ENCODE assay signal across 8 mouse cellular contexts in genomic region chr19:4905979-4906794, GRCm38 (mm10). TPM values are rescaled to one million over a fixed set of nuclear protein-coding genes. Genes with fewer than 3 reads are reported as not detected.
DNase-seq lines count a peak whose midpoint lies in the region; ATAC-seq and TF ChIP-seq lines count a peak whose summit lies in the region.

Gene Bbs1, minus strand, starts transcription at chr19:4906628.

- intact Hi-C loops in heart, postnatal 10 days (cut with DNase I) = loop anchor here (5.0 kb wide), 2 partner anchors 149 to 279 kb away; partner anchors contain the start of genes Rbm4b and Rce1

- peaks cover 6% of the 10 kb centered on the region; the same call in 1 of the 2 replicates for H3K36me3 ChIP-seq in ES-Bruce4 (ENCODE audit: control insufficient read depth, insufficient read depth, low read length, poor library complexity, severe bottlenecking)
- peaks cover 60% of the 10 kb centered on the region for H3K36me3 ChIP-seq in forebrain, embryonic 13.5 days (ENCODE audit: poor library complexity, severe bottlenecking)
- peaks cover 8% of the 10 kb centered on the region; the same call in 1 of the 2 replicates for H3K36me3 ChIP-seq in liver, embryonic 16.5 days (ENCODE audit: control insufficient read depth, insufficient read depth)
- peaks cover 49% of the 10 kb centered on the region for H3K36me3 ChIP-seq in neural tube, embryonic 12.5 days
- H3K36me3 ChIP-seq in stomach, postnatal 0 days (ENCODE audit: control insufficient read depth, insufficient read depth, low read length) = peaks cover 17% of the 10 kb centered on the region

- peak within 1 kb of the TSS; percentile 90 for H3K4me3 ChIP-seq in ES-Bruce4 (ENCODE audit: low read depth, low read length)
- H3K4me3 ChIP-seq in forebrain, embryonic 13.5 days = peak within 1 kb of the TSS; percentile 63
- H3K4me3 ChIP-seq in liver, embryonic 16.5 days (ENCODE audit: low read depth, low read length) = peak within 1 kb of the TSS; percentile 70
- peak within 1 kb of the TSS; percentile 58 for H3K4me3 ChIP-seq in neural tube, embryonic 12.5 days
- peak within 1 kb of the TSS; percentile 66 for H3K4me3 ChIP-seq in stomach, postnatal 0 days (ENCODE audit: low read depth, low read length)

- H3K4me1 ChIP-seq in ES-Bruce4 (ENCODE audit: control insufficient read depth, insufficient read depth, low read length) = no peaks in the 10 kb centered on the region
- H3K4me1 ChIP-seq in forebrain, embryonic 13.5 days = peaks cover 16% of the 10 kb centered on the region
- H3K4me1 ChIP-seq in liver, embryonic 16.5 days (ENCODE audit: control insufficient read depth, low read depth, low read length) = peaks cover 3% of the 10 kb centered on the region; the same call in 1 of the 2 replicates
- H3K4me1 ChIP-seq in neural tube, embryonic 12.5 days = peaks cover 5% of the 10 kb centered on the region
- H3K4me1 ChIP-seq in stomach, postnatal 0 days (replicated peaks; ENCODE audit: control insufficient read depth, insufficient read depth) = 0 out of 2 replicates have a peak, but pooled peaks cover 2% of the 10 kb centered on the region

- peak; percentile 81 to 89 for DNase-seq in heart, postnatal 10 days
- DNase-seq in kidney, postnatal 4 days = peak; percentile 89 to 90
- peak; percentile 84 for DNase-seq in stomach, postnatal 0 days (ENCODE audit: low spot score)

- peak within 1 kb of the TSS; percentile 60 for H3K9ac ChIP-seq in ES-Bruce4 (ENCODE audit: low read depth, poor library complexity, severe bottlenecking)
- H3K9ac ChIP-seq in forebrain, embryonic 13.5 days = peak within 1 kb of the TSS; percentile 74
- peak within 1 kb of the TSS; percentile 55 for H3K9ac ChIP-seq in liver, embryonic 16.5 days (ENCODE audit: low read depth, low read length)
- peak within 1 kb of the TSS; percentile 48 for H3K9ac ChIP-seq in neural tube, embryonic 12.5 days
- peak within 1 kb of the TSS; percentile 67 for H3K9ac ChIP-seq in stomach, postnatal 0 days (ENCODE audit: low read length)

- no peak for TF ChIP-seq POLR2A in ES-Bruce4 (IDR thresholded peaks at IDR 0.05; ENCODE audit: insufficient read depth, low read length)

- no peaks in the 10 kb centered on the region for H3K27me3 ChIP-seq in ES-Bruce4 (ENCODE audit: control insufficient read depth, insufficient read depth, low read length, poor library complexity, severe bottlenecking)
- H3K27me3 ChIP-seq in forebrain, embryonic 13.5 days = no peaks in the 10 kb centered on the region
- H3K27me3 ChIP-seq in liver, embryonic 16.5 days (ENCODE audit: control insufficient read depth, insufficient read depth, low read depth, low read length) = no peaks in the 10 kb centered on the region
- H3K27me3 ChIP-seq in neural tube, embryonic 12.5 days (replicated peaks) = no peaks in the 10 kb centered on the region
- H3K27me3 ChIP-seq in stomach, postnatal 0 days (ENCODE audit: control insufficient read depth, insufficient read depth, low read length) = no peaks in the 10 kb centered on the region

- peak; percentile 49; the same call in 1 of the 2 replicates for ATAC-seq in cerebellum, adult (ENCODE audit: insufficient number of reproducible peaks, low FRiP score, low TSS enrichment)
- peak; percentile 88 for ATAC-seq in forebrain, embryonic 13.5 days
- ATAC-seq in liver, embryonic 16.5 days (ENCODE audit: low read depth) = peak; percentile 65; the same call in 1 of the 2 replicates
- ATAC-seq in neural tube, embryonic 12.5 days (ENCODE audit: low FRiP score, low read depth) = peak; percentile 58; the same call in 1 of the 2 replicates
- peak; percentile 64 for ATAC-seq in stomach, postnatal 0 days (ENCODE audit: low FRiP score, low TSS enrichment)

- no peak within 1 kb of the TSS for H3K27ac ChIP-seq in ES-Bruce4 (ENCODE audit: insufficient read depth, low read length)
- H3K27ac ChIP-seq in forebrain, embryonic 13.5 days = peak within 1 kb of the TSS; percentile 37
- no peak within 1 kb of the TSS for H3K27ac ChIP-seq in liver, embryonic 16.5 days (ENCODE audit: low read length)
- no peak within 1 kb of the TSS for H3K27ac ChIP-seq in neural tube, embryonic 12.5 days
- H3K27ac ChIP-seq in stomach, postnatal 0 days (replicated peaks) = no peak within 1 kb of the TSS

- no peak for TF ChIP-seq CTCF in ES-Bruce4 (IDR thresholded peaks at IDR 0.05; ENCODE audit: low read depth, low read length)
- no peak for TF ChIP-seq CTCF in stomach, postnatal 0 days (IDR thresholded peaks at IDR 0.05; ENCODE audit: low read depth)

- H3K4me2 ChIP-seq in forebrain, embryonic 13.5 days = peak within 1 kb of the TSS; percentile 76
- peak within 1 kb of the TSS; percentile 79 for H3K4me2 ChIP-seq in liver, embryonic 16.5 days (ENCODE audit: low read depth, low read length)
- peak within 1 kb of the TSS; percentile 73 for H3K4me2 ChIP-seq in neural tube, embryonic 12.5 days (replicated peaks)
- H3K4me2 ChIP-seq in stomach, postnatal 0 days (replicated peaks; ENCODE audit: low read depth) = peak within 1 kb of the TSS; percentile 79

- TF ChIP-seq EP300 in ES-Bruce4 (IDR thresholded peaks at IDR 0.05; ENCODE audit: insufficient read depth, low read depth, low read length) = no peak
- TF ChIP-seq EP300 in stomach, postnatal 0 days (optimal IDR thresholded peaks at IDR 0.05) = no peak

- H3K9me3 ChIP-seq in ES-Bruce4 (replicated peaks; ENCODE audit: control insufficient read depth, insufficient read depth, low read length, poor library complexity, severe bottlenecking) = no peaks in the 10 kb centered on the region
- H3K9me3 ChIP-seq in forebrain, embryonic 13.5 days (replicated peaks) = no peaks in the 10 kb centered on the region
- H3K9me3 ChIP-seq in liver, embryonic 16.5 days (replicated peaks; ENCODE audit: control insufficient read depth, low read length) = no peaks in the 10 kb centered on the region
- no peaks in the 10 kb centered on the region for H3K9me3 ChIP-seq in neural tube, embryonic 12.5 days
- H3K9me3 ChIP-seq in stomach, postnatal 0 days (ENCODE audit: control insufficient read depth, low read length) = no peaks in the 10 kb centered on the region

- 7% methylated on average over 31 of the region's 31 CpGs for WGBS in forebrain, embryonic 13.5 days
- WGBS in liver, embryonic 16.5 days (ENCODE audit: insufficient replicate concordance) = 10% methylated on average over 31 of the region's 31 CpGs
- WGBS in neural tube, embryonic 12.5 days = 9% methylated on average over 31 of the region's 31 CpGs
- 6% methylated on average over 31 of the region's 31 CpGs for WGBS in stomach, postnatal 0 days

RNA-seq across cellular contexts. Expression of gene Bbs1, which starts in this region (rescaled TPM):
- 3.9 and 5.3 TPM in 2 replicates for polyA plus RNA-seq in ES-Bruce4 (2011; ENCODE audit: insufficient read depth, insufficient read length, low read depth, missing spikeins)
- polyA plus RNA-seq in forebrain, embryonic 13.5 days (2015; fragmentation: Nextera tagmentation; extraction: Ambion mirVana) = 8.9 and 10.8 TPM in 2 replicates
- 1 to 10 TPM; 5.1 to 5.3 TPM for total RNA-seq in heart, postnatal 10 days (2021)
- 0.95 and 1.2 TPM in 2 replicates for polyA plus RNA-seq in liver, embryonic 16.5 days (2015; fragmentation: Nextera tagmentation; extraction: Ambion mirVana)
- polyA plus RNA-seq in neural tube, embryonic 12.5 days (2016; fragmentation: Nextera tagmentation; extraction: Ambion mirVana) = 8.1 and 10.5 TPM in 2 replicates
- polyA plus RNA-seq in stomach, postnatal 0 days (2015; fragmentation: Nextera tagmentation; extraction: Ambion mirVana) = 0.85 and 0.95 TPM in 2 replicates

Comparison
In these comparisons a context has a peak if more than half of its experiments do, and no peak if none do; other contexts are left out.
1. Peak in DNase-seq, ATAC-seq, H3K4me3 ChIP-seq, H3K9ac ChIP-seq and H3K4me2 ChIP-seq in stomach, postnatal 0 days; RNA of the gene not detected or under 1 TPM.